Mouse (Mus musculus) CH12.LX (cell line): Measurements from ENCODE around the gene Gdpd5.

Experiments used
- CTCF ChIP-seq, 2 experiments: IDR thresholded peaks in 1 of 2; conservative IDR thresholded peaks in 1 of 2; 2 replicates each; pipeline ENCODE4 v1.5.1; 2011 to 2012; ENCODE audit warnings: low read depth in 2 of 2, low read length in 2 of 2, improper control_type of control experiment in 1 of 2, inconsistent platforms in 1 of 2, mild to moderate bottlenecking in 1 of 2, moderate library complexity in 1 of 2
- E2F4 ChIP-seq: IDR thresholded peaks from 2 replicates; pipeline ENCODE4 v1.6.1; 2011; ENCODE audit warnings: low read depth, low read length, improper control_type of control experiment; ENCODE audit not compliant: insufficient replicate concordance

DNA sequence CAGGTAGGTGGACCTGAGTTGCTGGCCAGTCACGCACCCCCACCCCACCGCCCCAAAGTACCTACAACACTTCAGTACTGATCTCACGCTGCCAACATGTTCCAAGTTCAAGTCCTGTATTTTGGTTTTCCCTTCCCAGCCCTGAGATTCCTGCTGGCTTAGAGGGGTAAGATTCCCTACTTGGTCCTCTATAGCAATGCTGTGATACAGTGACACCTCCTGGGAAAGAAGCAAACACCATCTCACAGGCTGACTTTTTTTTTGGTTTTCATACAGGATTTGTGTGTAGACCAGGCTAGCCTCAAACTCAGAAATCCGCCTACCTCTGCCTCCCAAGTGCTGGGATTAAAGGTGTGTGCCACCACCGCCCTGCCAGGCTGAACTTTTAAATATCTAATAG lies 96.0 kb downstream of the Gdpd5 start:
- TF ChIP-seq E2F4 (no peak), CTCF (conservative IDR thresholded peaks at IDR 0.05 in 1 of 2, IDR thresholded peaks at IDR 0.05 in 1 of 2; ENCODE audit: low read depth in 2 of 2, low read length in 2 of 2) (no peak)
